Mouse (Mus musculus) lung, postnatal 0 days (tissue): ENCODE data around the gene Ap5z1.

Source experiments
- CTCF ChIP-seq: IDR thresholded peaks from 2 replicates; pipeline ENCODE4 v1.5.1; 2016; ENCODE audit warnings: antibody characterized with exemption, mild to moderate bottlenecking
- EP300 ChIP-seq: IDR thresholded peaks from 2 replicates; pipeline ENCODE4 v1.6.1; 2016; ENCODE audit warnings: antibody characterized with exemption, mild to moderate bottlenecking, control low read depth

GRCm38 (mm10) chr5:142417104-142417503, 46.6 kb upstream of the Ap5z1 start:
- TF ChIP-seq CTCF (no peak), EP300 (no peak)
